Comparison of ENCODE assay signal across 8 mouse cellular contexts in genomic region chr2:10288142-10288831, GRCm38 (mm10).
DNase-seq lines count a peak whose midpoint lies in the region; ATAC-seq lines count a peak whose summit lies in the region.

No protein-coding gene starts in this region.

- H3K4me2 ChIP-seq in kidney, embryonic 14.5 days (replicated peaks; ENCODE audit: low read depth, low read length) = no peak overlapping the region
- H3K4me2 ChIP-seq in limb, embryonic 12.5 days = peak overlapping the region; percentile 23; the same call in 1 of the 2 replicates

- H3K36me3 ChIP-seq in kidney, embryonic 14.5 days (ENCODE audit: control insufficient read depth, insufficient read depth, low read length) = no peaks in the 10 kb centered on the region
- no peaks in the 10 kb centered on the region for H3K36me3 ChIP-seq in limb, embryonic 12.5 days

- DNase-seq in 3134 (ENCODE audit: extremely low read depth, insufficient read length, low spot score) (peak; percentile 45), ZHBTc4 (ENCODE audit: low read depth, low spot score) (peak; percentile 73)
- peak; percentile 35 to 78 for DNase-seq in cerebellum, postnatal 4 days (ENCODE audit: low spot score in 2 of 2)
- DNase-seq in heart, adult 9 months (ENCODE audit: low spot score in 2 of 2) = peak; percentile 27 to 73
- DNase-seq in naive thymus-derived CD4-positive, alpha-beta T cell, adult 2 months (ENCODE audit: low read depth) = peak; percentile 89
- peak; percentile 53 to 75 for DNase-seq in spleen, postnatal 4 days (ENCODE audit: low spot score in 2 of 2)

- no peaks in the 10 kb centered on the region for H3K4me1 ChIP-seq in kidney, embryonic 14.5 days (ENCODE audit: control insufficient read depth, insufficient read depth, low read length)
- H3K4me1 ChIP-seq in limb, embryonic 12.5 days (replicated peaks) = peaks cover 10% of the 10 kb centered on the region

- peaks cover 5% of the 10 kb centered on the region for H3K27me3 ChIP-seq in kidney, embryonic 14.5 days (ENCODE audit: control insufficient read depth, insufficient read depth, low read length)
- H3K27me3 ChIP-seq in limb, embryonic 12.5 days = peaks cover 55% of the 10 kb centered on the region

- no peak overlapping the region for H3K4me3 ChIP-seq in kidney, embryonic 14.5 days (ENCODE audit: low read length)
- H3K4me3 ChIP-seq in limb, embryonic 12.5 days (replicated peaks) = no peak overlapping the region

- H3K9me3 ChIP-seq in kidney, embryonic 14.5 days (ENCODE audit: control insufficient read depth, low read length) = no peaks in the 10 kb centered on the region
- H3K9me3 ChIP-seq in limb, embryonic 12.5 days = no peaks in the 10 kb centered on the region

- 3% methylated on average over 12 of the region's 12 CpGs for WGBS in kidney, embryonic 14.5 days
- WGBS in limb, embryonic 12.5 days = 6% methylated on average over 12 of the region's 12 CpGs

- peak; percentile 16; the same call in 1 of the 2 replicates for ATAC-seq in kidney, embryonic 14.5 days (ENCODE audit: low FRiP score, low TSS enrichment)
- ATAC-seq in limb, embryonic 12.5 days (ENCODE audit: insufficient number of reproducible peaks, insufficient read depth, low FRiP score, low TSS enrichment, low read depth) = no peak

- H3K27ac ChIP-seq in kidney, embryonic 14.5 days (ENCODE audit: low read depth, low read length) = no peak overlapping the region
- H3K27ac ChIP-seq in limb, embryonic 12.5 days = no peak overlapping the region

- no peak overlapping the region for H3K9ac ChIP-seq in kidney, embryonic 14.5 days (ENCODE audit: low read depth, low read length)
- no peak overlapping the region for H3K9ac ChIP-seq in limb, embryonic 12.5 days (replicated peaks)
